ENCODE assay signal across 26 mouse cellular contexts in genomic region chr5:112418023-112418422, GRCm38 (mm10). TPM values are rescaled to one million over a fixed set of nuclear protein-coding genes. Genes with fewer than 3 reads are reported as not detected.
A peak's percentile ranks its signal among the peaks of the same experiment; 100 is the strongest.
DNase-seq lines count a peak whose midpoint lies in the region; ATAC-seq lines count a peak whose summit lies in the region.
"Had no signal": no experiment of that assay in that cellular context is flagged by ENCODE, and none has a peak within 500 bp of the region (broad histone marks: within the 10 kb centered on the region; RNA-seq: fewer than 3 reads in every experiment).

No protein-coding gene starts in this region.

- H3K4me2 ChIP-seq in hindbrain, embryonic 13.5 days: no peak overlapping the region
- no peak overlapping the region for H3K4me2 ChIP-seq in hindbrain, embryonic 11.5 days (replicated peaks; ENCODE audit: low read depth, low read length)
- no peak overlapping the region for H3K4me2 ChIP-seq in hindbrain, embryonic 16.5 days (ENCODE audit: low read length)
- H3K4me2 ChIP-seq: embryonic facial prominence, embryonic 13.5 days; forebrain, embryonic 15.5 days; neural tube, embryonic 12.5 days had no signal

- H3K9me3 ChIP-seq in hindbrain, embryonic 13.5 days: no peaks in the 10 kb centered on the region; the same call in 1 of the 2 replicates
- H3K9me3 ChIP-seq in hindbrain, embryonic 11.5 days (ENCODE audit: control insufficient read depth, low read length): no peaks in the 10 kb centered on the region
- H3K9me3 ChIP-seq in hindbrain, embryonic 16.5 days (ENCODE audit: control insufficient read depth, low read length): no peaks in the 10 kb centered on the region
- H3K9me3 ChIP-seq: embryonic facial prominence, embryonic 13.5 days; forebrain, embryonic 15.5 days; limb, embryonic 10.5 days had no signal

- peaks cover 22% of the 10 kb centered on the region for H3K36me3 ChIP-seq in hindbrain, embryonic 13.5 days
- H3K36me3 ChIP-seq in hindbrain, embryonic 11.5 days (ENCODE audit: control insufficient read depth, insufficient read depth, low read length): no peaks in the 10 kb centered on the region
- 0 out of 2 replicates have a peak, but pooled peaks cover 8% of the 10 kb centered on the region for H3K36me3 ChIP-seq in hindbrain, embryonic 16.5 days (ENCODE audit: control insufficient read depth, insufficient read depth, low read length)
- H3K36me3 ChIP-seq: embryonic facial prominence, embryonic 13.5 days; heart, embryonic 10.5 days; limb, embryonic 10.5 days; neural tube, embryonic 12.5 days had no signal

- DNase-seq in cerebellum, adult 11-12 months: no peak
- DNase-seq in hindbrain, embryonic 11.5 days (ENCODE audit: low spot score): no peak
- peak; percentile 54 for DNase-seq in cerebellum, adult 9-11 months
- DNase-seq in left cerebral cortex, adult 9 months (ENCODE audit: low spot score in 2 of 2): no peak
- DNase-seq: adrenal gland, postnatal 14 days; kidney, adult 11 months; liver, postnatal 0 days; lung, postnatal 10 days; thymus, postnatal 36 days had no signal

- peaks cover 21% of the 10 kb centered on the region for H3K4me1 ChIP-seq in hindbrain, embryonic 13.5 days (replicated peaks)
- no peaks in the 10 kb centered on the region; the same call in 1 of the 2 replicates for H3K4me1 ChIP-seq in hindbrain, embryonic 11.5 days (replicated peaks; ENCODE audit: control insufficient read depth, insufficient read depth, low read length)
- peaks cover 9% of the 10 kb centered on the region for H3K4me1 ChIP-seq in hindbrain, embryonic 16.5 days (ENCODE audit: control insufficient read depth, insufficient read depth, low read depth, low read length)
- H3K4me1 ChIP-seq: embryonic facial prominence, embryonic 13.5 days; forebrain, embryonic 15.5 days; heart, embryonic 10.5 days; limb, embryonic 10.5 days; neural tube, embryonic 12.5 days had no signal

- no peak overlapping the region for H3K4me3 ChIP-seq in hindbrain, embryonic 13.5 days
- H3K4me3 ChIP-seq in hindbrain, embryonic 11.5 days (ENCODE audit: low read depth, low read length): no peak overlapping the region
- H3K4me3 ChIP-seq in hindbrain, embryonic 16.5 days (ENCODE audit: low read length): no peak overlapping the region
- H3K4me3 ChIP-seq: embryonic facial prominence, embryonic 13.5 days; forebrain, embryonic 15.5 days; heart, embryonic 10.5 days; limb, embryonic 10.5 days; neural tube, embryonic 12.5 days had no signal

- H3K27ac ChIP-seq in hindbrain, embryonic 13.5 days: peak overlapping the region; percentile 24; the same call in 1 of the 2 replicates
- no peak overlapping the region for H3K27ac ChIP-seq in hindbrain, embryonic 11.5 days (ENCODE audit: low read depth, low read length)
- peak overlapping the region; percentile 41; the same call in 1 of the 2 replicates for H3K27ac ChIP-seq in hindbrain, embryonic 16.5 days (ENCODE audit: low read depth, low read length)
- H3K27ac ChIP-seq: embryonic facial prominence, embryonic 13.5 days; forebrain, embryonic 15.5 days; heart, embryonic 10.5 days; kidney, postnatal 0 days; limb, embryonic 10.5 days; neural tube, embryonic 12.5 days had no signal

- no peak overlapping the region for H3K9ac ChIP-seq in hindbrain, embryonic 13.5 days
- H3K9ac ChIP-seq in hindbrain, embryonic 11.5 days (ENCODE audit: low read depth, low read length): no peak overlapping the region
- H3K9ac ChIP-seq in hindbrain, embryonic 16.5 days (ENCODE audit: low read depth, low read length): no peak overlapping the region
- H3K9ac ChIP-seq: embryonic facial prominence, embryonic 13.5 days; forebrain, embryonic 15.5 days; liver, postnatal 0 days; neural tube, embryonic 12.5 days had no signal

- ATAC-seq in cerebellum, adult (ENCODE audit: insufficient number of reproducible peaks, low FRiP score, low TSS enrichment): peak; percentile 36; the same call in 1 of the 2 replicates
- ATAC-seq in hindbrain, embryonic 13.5 days (ENCODE audit: low FRiP score): no peak
- ATAC-seq in hindbrain, embryonic 11.5 days (ENCODE audit: low FRiP score): no peak
- ATAC-seq in hindbrain, embryonic 16.5 days: no peak
- no peak for ATAC-seq in megakaryocyte, adult 5-6 weeks (ENCODE audit: poor library complexity, severe bottlenecking)
- ATAC-seq: forebrain, embryonic 15.5 days; liver, postnatal 0 days had no signal

- WGBS in hindbrain, embryonic 13.5 days: 58% methylated on average over 4 of the region's 4 CpGs
- WGBS in hindbrain, embryonic 11.5 days: 62% methylated on average over 4 of the region's 4 CpGs
- 51% methylated on average over 4 of the region's 4 CpGs for WGBS in hindbrain, embryonic 16.5 days

- H3K27me3 ChIP-seq in hindbrain, embryonic 13.5 days: peaks cover 3% of the 10 kb centered on the region; the same call in 1 of the 2 replicates
- H3K27me3 ChIP-seq in hindbrain, embryonic 11.5 days (ENCODE audit: control insufficient read depth, insufficient read depth, low read length): no peaks in the 10 kb centered on the region
- H3K27me3 ChIP-seq in hindbrain, embryonic 16.5 days (replicated peaks; ENCODE audit: control insufficient read depth, insufficient read depth, low read length): no peaks in the 10 kb centered on the region
- H3K27me3 ChIP-seq: forebrain, embryonic 15.5 days had no signal

RNA-seq across cellular contexts. Expression of gene Asphd2, which starts 23.4 kb away (rescaled TPM):
- polyA plus RNA-seq in hindbrain, embryonic 13.5 days (2015; fragmentation: Nextera tagmentation; extraction: Ambion mirVana): 35.5 and 37.7 TPM in 2 replicates
- polyA plus RNA-seq in hindbrain, embryonic 11.5 days (2014; fragmentation: Nextera tagmentation; extraction: Ambion mirVana): 26.0 and 41.6 TPM in 2 replicates
- 29.5 and 37.0 TPM in 2 replicates for polyA plus RNA-seq in hindbrain, embryonic 16.5 days (2015; fragmentation: Nextera tagmentation; extraction: Ambion mirVana)
- not detected in 2 replicates for total RNA-seq in megakaryocyte, adult 5-6 weeks (2015)
- total RNA-seq in megakaryocyte, adult 5-6 weeks (2017): not detected in 2 replicates
- total RNA-seq: liver, adult 2 months; megakaryocyte progenitor cell, adult 5-6 weeks had no signal
- polyA plus RNA-seq: liver, adult 2 months had no signal

RNA-seq across cellular contexts. Expression of gene Gm6588, which starts 31.2 kb away (rescaled TPM):
- 0.78 and 1.2 TPM in 2 replicates for polyA plus RNA-seq in hindbrain, embryonic 13.5 days (2015; fragmentation: Nextera tagmentation; extraction: Ambion mirVana)
- 0.14 and 0.28 TPM in 2 replicates for polyA plus RNA-seq in hindbrain, embryonic 11.5 days (2014; fragmentation: Nextera tagmentation; extraction: Ambion mirVana)
- 0.62 and 0.68 TPM in 2 replicates for polyA plus RNA-seq in hindbrain, embryonic 16.5 days (2015; fragmentation: Nextera tagmentation; extraction: Ambion mirVana)
- not detected in 2 replicates for total RNA-seq in megakaryocyte, adult 5-6 weeks (2015)
- not detected in 2 replicates for total RNA-seq in megakaryocyte, adult 5-6 weeks (2017)
- total RNA-seq: adrenal gland, postnatal 14 days; gastrocnemius, adult 18-20 months; gastrocnemius, postnatal 4 days; layer of hippocampus, adult 18-20 months; liver, adult 2 months; megakaryocyte progenitor cell, adult 5-6 weeks had no signal
- polyA plus RNA-seq: heart, postnatal 0 days; kidney, postnatal 0 days; limb, embryonic 10.5 days; liver, adult 2 months; liver, postnatal 0 days; small intestine, adult 2 months had no signal
